Mouse (Mus musculus): Measurements from ENCODE around the gene Slc20a1. TPM values are rescaled to one million over a fixed set of nuclear protein-coding genes. Genes with fewer than 3 reads are reported as not detected.

Slc20a1 gene
- polyA plus RNA-seq, 1 experiment from 2014 or later: 8.9 TPM

DNA sequence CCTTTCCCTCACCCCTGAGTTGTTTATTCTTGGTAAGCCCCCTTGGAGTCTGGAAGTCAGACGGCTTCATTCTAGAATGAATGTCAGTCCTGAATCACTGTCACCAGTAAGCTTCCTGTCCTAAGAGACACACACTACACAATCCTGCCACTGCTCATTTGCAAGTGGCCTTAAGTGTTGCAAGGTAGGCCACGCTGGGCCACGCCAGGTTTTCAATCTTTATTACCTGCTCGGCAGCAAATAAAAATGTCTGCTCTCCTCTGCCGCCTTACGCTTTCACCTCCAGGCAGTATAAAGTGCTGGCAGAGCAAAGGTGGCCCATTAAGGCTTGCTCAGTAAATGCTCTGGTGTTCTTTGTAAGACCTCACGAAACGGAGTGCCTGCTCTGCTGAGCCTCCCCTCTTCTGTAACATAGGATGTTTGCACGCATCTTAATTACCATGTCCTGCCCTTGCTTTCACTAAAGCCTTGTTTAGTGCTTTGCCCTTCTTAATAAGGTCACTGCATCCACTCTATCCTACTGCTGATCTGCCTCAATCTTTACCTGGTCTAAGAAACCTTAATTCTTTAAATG is 19.1 kb downstream of the Slc20a1 start:
- Histone ChIP-seq H3K9ac (ENCODE audit: low read length) (no peak overlapping the region), H3K4me2 (replicated peaks; ENCODE audit: low read depth) (no peak overlapping the region), H3K27ac (replicated peaks) (no peak overlapping the region), H3K4me1 (replicated peaks; ENCODE audit: control insufficient read depth, insufficient read depth) (no peaks in the 10 kb centered on the region), H3K4me3 (ENCODE audit: low read depth, low read length) (no peak overlapping the region), H3K27me3 (ENCODE audit: control insufficient read depth, insufficient read depth, low read length) (no peaks in the 10 kb centered on the region), H3K36me3 (ENCODE audit: control insufficient read depth, insufficient read depth, low read length) (no peaks in the 10 kb centered on the region), H3K9me3 (ENCODE audit: control insufficient read depth, low read length) (no peaks in the 10 kb centered on the region)
- TF ChIP-seq EP300 (optimal IDR thresholded peaks at IDR 0.05) (no peak), CTCF (IDR thresholded peaks at IDR 0.05; ENCODE audit: low read depth) (no peak)
- no peak for ATAC-seq (ENCODE audit: low FRiP score, low TSS enrichment)
- DNase-seq (ENCODE audit: low spot score): no peak
- WGBS: 49% methylated on average over 9 of the region's 9 CpGs

DNA sequence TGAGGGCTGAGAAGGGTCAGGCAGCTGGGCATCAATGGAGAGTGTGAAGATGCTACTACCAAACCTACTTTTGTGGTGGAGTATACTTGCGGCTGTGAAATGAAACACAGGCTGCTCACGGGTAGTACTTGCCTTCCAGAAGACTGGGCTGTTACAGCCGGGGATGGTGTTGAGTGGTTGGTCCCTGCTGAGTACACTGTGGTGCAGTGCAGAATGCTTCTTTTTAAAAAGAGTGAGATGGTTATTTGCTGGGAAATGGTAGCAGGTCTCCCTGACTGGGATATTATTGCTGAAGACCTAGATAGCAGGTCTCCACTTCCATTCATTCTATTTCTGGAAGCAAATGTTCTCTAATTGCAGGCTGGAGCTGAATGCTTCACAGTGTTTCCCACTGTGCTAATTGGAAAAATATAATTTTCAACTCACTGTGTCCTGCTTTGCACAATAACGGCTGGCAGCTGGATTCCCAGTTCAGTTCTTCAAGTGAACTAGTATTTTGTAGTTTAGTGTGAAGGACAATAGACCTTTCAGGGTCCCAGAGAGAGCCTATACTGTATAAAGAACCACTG is 20.1 kb downstream of the Slc20a1 start:
- Histone ChIP-seq H3K27me3 (ENCODE audit: control insufficient read depth, insufficient read depth, low read length) (no peaks in the 10 kb centered on the region), H3K9ac (ENCODE audit: low read length) (no peak overlapping the region), H3K9me3 (ENCODE audit: control insufficient read depth, low read length) (no peaks in the 10 kb centered on the region), H3K4me3 (ENCODE audit: low read depth, low read length) (no peak overlapping the region), H3K36me3 (ENCODE audit: control insufficient read depth, insufficient read depth, low read length) (no peaks in the 10 kb centered on the region), H3K4me1 (replicated peaks; ENCODE audit: control insufficient read depth, insufficient read depth) (no peaks in the 10 kb centered on the region), H3K4me2 (replicated peaks; ENCODE audit: low read depth) (no peak overlapping the region), H3K27ac (replicated peaks) (no peak overlapping the region)
- 80% methylated on average over 4 of the region's 4 CpGs for WGBS
- no peak for ATAC-seq (ENCODE audit: low FRiP score, low TSS enrichment)
- DNase-seq (ENCODE audit: low spot score): no peak
- TF ChIP-seq EP300 (optimal IDR thresholded peaks at IDR 0.05): no peak
- no peak for TF ChIP-seq CTCF (IDR thresholded peaks at IDR 0.05; ENCODE audit: low read depth)

DNA sequence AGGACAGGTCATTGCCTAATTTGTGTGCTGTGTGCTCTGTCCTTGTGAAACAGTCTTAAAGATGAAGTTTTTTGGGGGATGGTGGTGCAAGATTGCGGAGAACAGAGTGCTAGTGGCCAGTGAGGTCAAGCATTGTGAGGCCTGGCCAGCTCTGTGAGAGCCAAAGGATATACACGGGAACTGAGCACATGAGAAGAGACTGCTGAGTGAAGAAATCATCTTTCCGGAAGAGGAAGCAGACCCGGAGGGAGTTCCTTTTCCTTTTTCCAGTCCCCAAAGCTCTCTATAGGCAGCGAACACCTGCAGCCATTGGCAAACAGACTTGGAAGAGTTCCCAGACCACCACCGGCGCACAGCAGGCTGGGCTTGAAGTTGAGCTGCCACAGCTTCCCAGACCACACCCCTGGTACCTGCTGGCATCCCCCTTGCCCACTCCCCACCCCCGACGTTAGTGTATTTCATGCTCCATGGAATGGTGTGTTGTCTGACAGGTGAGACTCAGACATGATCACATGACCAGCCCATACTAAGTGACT is 22.6 kb downstream of the Slc20a1 start:
- no peak for ATAC-seq (ENCODE audit: low FRiP score, low TSS enrichment)
- no peaks in the 10 kb centered on the region for H3K9me3 ChIP-seq (ENCODE audit: control insufficient read depth, low read length)
- H3K9ac ChIP-seq (ENCODE audit: low read length): no peak overlapping the region
- no peak for DNase-seq (ENCODE audit: low spot score)
- TF ChIP-seq CTCF (IDR thresholded peaks at IDR 0.05; ENCODE audit: low read depth) (no peak), EP300 (optimal IDR thresholded peaks at IDR 0.05) (no peak)
- no peak overlapping the region for H3K27ac ChIP-seq (replicated peaks)
- 63% methylated on average over 9 of the region's 9 CpGs for WGBS
- no peaks in the 10 kb centered on the region for H3K36me3 ChIP-seq (ENCODE audit: control insufficient read depth, insufficient read depth, low read length)
- no peaks in the 10 kb centered on the region for H3K27me3 ChIP-seq (ENCODE audit: control insufficient read depth, insufficient read depth, low read length)
- no peaks in the 10 kb centered on the region for H3K4me1 ChIP-seq (replicated peaks; ENCODE audit: control insufficient read depth, insufficient read depth)
- no peak overlapping the region for H3K4me3 ChIP-seq (ENCODE audit: low read depth, low read length)
- no peak overlapping the region for H3K4me2 ChIP-seq (replicated peaks; ENCODE audit: low read depth)

DNA sequence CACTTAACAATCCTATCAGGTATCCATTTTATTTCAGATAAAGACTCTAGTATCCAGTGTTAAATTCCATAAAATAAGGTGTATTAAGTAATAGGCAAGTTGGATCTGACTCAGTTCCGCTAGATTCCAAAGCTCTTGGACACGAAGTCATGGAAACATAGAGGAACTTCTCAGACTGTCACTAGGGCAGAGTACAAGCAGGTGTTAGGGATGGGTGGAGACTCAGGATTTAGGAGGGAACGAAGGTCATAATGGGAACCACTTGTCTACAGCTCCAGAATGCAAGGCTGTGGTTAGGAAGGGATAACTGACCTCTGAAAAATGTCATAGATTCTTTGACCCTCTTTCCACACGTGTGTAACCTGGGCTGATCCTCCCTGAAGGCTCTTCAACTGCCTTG is 25.6 kb downstream of the Slc20a1 start:
- H3K36me3 ChIP-seq (ENCODE audit: control insufficient read depth, insufficient read depth, low read length): no peaks in the 10 kb centered on the region
- H3K4me2 ChIP-seq (replicated peaks; ENCODE audit: low read depth): no peak overlapping the region
- 65% methylated on average over 4 of the region's 4 CpGs for WGBS
- no peak for ATAC-seq (ENCODE audit: low FRiP score, low TSS enrichment)
- no peak for DNase-seq (ENCODE audit: low spot score)
- no peak overlapping the region for H3K9ac ChIP-seq (ENCODE audit: low read length)
- H3K4me1 ChIP-seq (replicated peaks; ENCODE audit: control insufficient read depth, insufficient read depth): no peaks in the 10 kb centered on the region
- H3K27ac ChIP-seq (replicated peaks): no peak overlapping the region
- no peaks in the 10 kb centered on the region for H3K9me3 ChIP-seq (ENCODE audit: control insufficient read depth, low read length)
- no peaks in the 10 kb centered on the region for H3K27me3 ChIP-seq (ENCODE audit: control insufficient read depth, insufficient read depth, low read length)
- TF ChIP-seq EP300 (optimal IDR thresholded peaks at IDR 0.05): no peak
- no peak for TF ChIP-seq CTCF (IDR thresholded peaks at IDR 0.05; ENCODE audit: low read depth)
- no peak overlapping the region for H3K4me3 ChIP-seq (ENCODE audit: low read depth, low read length)

DNA sequence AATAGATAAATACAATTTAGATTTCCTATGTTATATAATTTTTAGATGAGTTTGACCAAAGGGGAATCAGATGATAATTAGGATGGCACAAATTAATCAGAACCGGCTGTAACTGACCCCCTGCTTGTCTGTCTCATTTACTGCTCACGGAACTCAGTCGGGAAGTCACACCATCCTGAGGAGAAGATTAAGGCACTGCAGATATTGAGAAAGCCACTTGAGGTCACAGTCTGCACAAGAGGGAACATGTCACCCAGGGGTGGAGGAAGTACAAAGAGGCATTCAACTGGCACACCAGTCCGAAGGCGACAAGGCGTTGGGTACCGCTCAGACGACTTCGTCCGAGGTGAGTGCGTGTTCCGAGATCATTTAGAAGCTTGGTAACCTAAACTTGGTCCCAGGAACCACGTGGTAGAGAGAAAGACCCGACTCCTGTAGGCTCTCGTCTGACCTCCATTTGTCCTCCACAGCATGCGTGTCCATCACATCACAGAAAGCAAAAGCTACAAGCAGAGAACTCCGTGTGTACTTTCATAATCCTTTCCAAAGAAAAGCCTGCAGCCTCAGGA is 26.8 kb downstream of the Slc20a1 start:
- H3K4me2 ChIP-seq (replicated peaks; ENCODE audit: low read depth): no peak overlapping the region
- H3K27me3 ChIP-seq (ENCODE audit: control insufficient read depth, insufficient read depth, low read length): no peaks in the 10 kb centered on the region
- H3K4me1 ChIP-seq (replicated peaks; ENCODE audit: control insufficient read depth, insufficient read depth): no peaks in the 10 kb centered on the region
- no peaks in the 10 kb centered on the region for H3K9me3 ChIP-seq (ENCODE audit: control insufficient read depth, low read length)
- 81% methylated on average over 17 of the region's 17 CpGs for WGBS
- no peak overlapping the region for H3K9ac ChIP-seq (ENCODE audit: low read length)
- ATAC-seq (ENCODE audit: low FRiP score, low TSS enrichment): no peak
- H3K4me3 ChIP-seq (ENCODE audit: low read depth, low read length): no peak overlapping the region
- DNase-seq (ENCODE audit: low spot score): no peak
- H3K36me3 ChIP-seq (ENCODE audit: control insufficient read depth, insufficient read depth, low read length): no peaks in the 10 kb centered on the region
- no peak overlapping the region for H3K27ac ChIP-seq (replicated peaks)
- no peak for TF ChIP-seq EP300 (optimal IDR thresholded peaks at IDR 0.05)
- no peak for TF ChIP-seq CTCF (IDR thresholded peaks at IDR 0.05; ENCODE audit: low read depth)

DNA sequence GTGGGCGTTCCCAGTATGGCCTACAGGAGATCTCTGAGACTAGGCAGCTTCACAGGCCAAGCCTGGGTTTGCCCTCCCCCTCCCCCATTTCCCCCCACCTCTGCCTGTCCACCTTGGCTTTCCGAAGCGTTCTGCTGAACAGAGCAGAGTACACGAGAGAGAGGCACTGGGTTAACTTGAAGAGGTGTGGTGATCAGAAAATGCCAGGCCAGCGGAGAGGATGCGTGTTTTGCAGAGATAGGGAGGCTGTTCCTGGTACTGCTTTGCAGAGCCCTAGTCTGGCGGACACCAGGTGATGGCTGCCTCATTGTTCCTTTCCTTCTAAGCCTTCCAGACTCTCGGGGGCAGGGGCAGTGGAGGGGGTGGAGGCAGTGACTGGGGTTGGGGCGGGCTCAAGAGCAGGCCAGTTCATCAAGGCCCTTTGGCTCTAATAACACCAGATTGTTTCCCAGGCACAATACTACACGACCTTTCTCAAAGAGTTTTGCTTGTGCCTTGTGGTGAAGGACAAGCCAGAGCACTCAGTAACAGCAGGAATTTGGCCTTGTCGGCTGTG is 27.8 kb downstream of the Slc20a1 start:
- WGBS: 68% methylated on average over 11 of the region's 11 CpGs
- Histone ChIP-seq H3K4me3 (ENCODE audit: low read depth, low read length) (no peak overlapping the region), H3K27me3 (ENCODE audit: control insufficient read depth, insufficient read depth, low read length) (no peaks in the 10 kb centered on the region), H3K9me3 (ENCODE audit: control insufficient read depth, low read length) (no peaks in the 10 kb centered on the region), H3K4me2 (replicated peaks; ENCODE audit: low read depth) (no peak overlapping the region), H3K36me3 (ENCODE audit: control insufficient read depth, insufficient read depth, low read length) (no peaks in the 10 kb centered on the region), H3K27ac (replicated peaks) (no peak overlapping the region), H3K4me1 (replicated peaks; ENCODE audit: control insufficient read depth, insufficient read depth) (no peaks in the 10 kb centered on the region), H3K9ac (ENCODE audit: low read length) (no peak overlapping the region)
- no peak for TF ChIP-seq CTCF (IDR thresholded peaks at IDR 0.05; ENCODE audit: low read depth)
- TF ChIP-seq EP300 (optimal IDR thresholded peaks at IDR 0.05): no peak
- DNase-seq (ENCODE audit: low spot score) (no peak), ATAC-seq (ENCODE audit: low FRiP score, low TSS enrichment) (peak; percentile 45; the same call in 1 of the 2 replicates)
